Mouse (Mus musculus) R1 (cell line): ENCODE results near the gene Krt17.
"Not testable (repeated sequence)": the region's sequence is repeated elsewhere in the genome, so short reads cannot be mapped to it uniquely, and the experiment has no call there.

Experiments used
- DNase-seq: peaks from one replicate; pipeline ENCODE4 v3.0.0-alpha.2; 2018; ENCODE audit warnings: low read depth, low spot score

The Krt17 gene

DNA sequence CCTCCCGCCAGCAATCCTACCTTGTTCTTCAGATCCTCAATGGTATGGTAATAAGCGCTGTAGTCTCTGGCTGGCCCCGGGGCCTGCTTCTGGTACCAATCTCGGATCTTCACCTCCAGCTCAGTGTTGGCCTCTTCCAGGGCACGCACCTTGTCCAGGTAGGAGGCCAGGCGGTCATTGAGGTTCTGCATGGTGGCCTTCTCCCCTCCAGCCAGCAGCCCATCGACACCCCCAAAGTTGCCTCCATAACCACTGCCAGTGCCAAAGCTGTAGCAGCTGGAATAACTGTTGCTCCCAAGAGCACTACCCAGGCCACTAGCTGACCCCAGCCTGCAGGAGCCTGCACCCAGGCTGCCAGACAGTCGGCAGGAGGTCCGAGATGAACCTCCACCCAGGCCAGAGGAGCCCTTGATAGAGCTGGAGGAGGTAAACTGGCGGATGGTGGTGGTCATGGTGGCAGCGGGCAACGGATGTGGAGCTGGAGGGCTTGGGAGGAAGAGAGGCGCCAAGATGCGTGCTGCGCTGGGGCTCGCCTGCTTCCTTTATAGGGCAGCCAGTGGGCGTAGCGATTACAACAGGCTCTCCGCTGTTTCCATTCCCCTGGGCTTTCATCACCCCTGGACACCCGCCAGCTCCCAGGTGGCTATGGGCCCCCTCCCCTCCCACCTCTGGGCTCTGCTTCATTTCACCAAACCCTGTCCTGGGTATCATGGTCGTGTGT lies at the start of gene Krt17:
TSS of gene Krt17 (minus strand) at position 516 of the 721 bp plus-strand sequence.
- peak; percentile 33 for DNase-seq

DNA sequence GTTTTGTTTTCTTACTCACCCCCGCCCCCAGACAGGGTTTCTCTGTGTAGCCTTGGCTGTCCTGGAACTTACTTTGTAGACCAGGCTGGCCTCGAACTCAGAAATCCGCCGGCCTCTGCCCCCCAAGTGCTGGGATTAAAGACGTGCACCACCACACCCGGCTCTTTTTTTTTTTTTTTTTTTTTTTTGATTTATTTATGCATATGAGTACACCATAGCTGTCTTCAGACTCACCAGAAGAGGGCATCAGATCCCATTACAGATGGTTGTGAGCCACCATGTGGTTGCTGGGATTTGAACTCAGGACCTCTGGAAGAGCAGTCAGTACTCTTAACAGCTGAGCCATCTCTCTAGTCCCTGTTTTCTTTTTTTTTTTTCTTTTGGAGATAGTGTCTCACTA lies 47.8 kb upstream of the Krt17 start:
- not testable (repeated sequence) for DNase-seq

DNA sequence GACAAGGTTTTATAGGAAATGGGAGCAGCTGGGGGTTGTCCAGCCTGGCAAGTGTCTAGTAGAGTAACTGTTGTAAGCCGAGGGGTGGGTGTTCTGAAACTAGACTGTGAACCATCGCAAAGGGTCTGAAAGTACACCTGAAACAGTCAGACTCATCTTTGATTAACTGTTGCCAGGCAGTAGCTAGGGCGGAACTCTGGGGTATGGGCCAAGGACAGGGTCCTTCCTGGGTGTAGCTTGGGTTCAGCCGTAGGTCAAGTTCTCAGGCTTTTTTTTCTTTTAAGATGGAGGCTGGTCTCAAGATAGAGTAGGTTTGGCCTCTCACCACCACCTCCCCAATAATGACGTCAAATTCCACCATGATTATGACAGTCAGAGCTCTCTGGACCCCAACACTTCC lies 47.1 kb upstream of the Krt17 start:
- peak; percentile 83 for DNase-seq

GRCm38 (mm10) chr11:100301292-100301691 lies 40.5 kb upstream of the Krt17 start:
- no peak for DNase-seq

- DNase-seq = peak; percentile 74
Observed at GRCm38 (mm10) chr11:100300293-100300692, 39.5 kb upstream of the Krt17 start.

DNA sequence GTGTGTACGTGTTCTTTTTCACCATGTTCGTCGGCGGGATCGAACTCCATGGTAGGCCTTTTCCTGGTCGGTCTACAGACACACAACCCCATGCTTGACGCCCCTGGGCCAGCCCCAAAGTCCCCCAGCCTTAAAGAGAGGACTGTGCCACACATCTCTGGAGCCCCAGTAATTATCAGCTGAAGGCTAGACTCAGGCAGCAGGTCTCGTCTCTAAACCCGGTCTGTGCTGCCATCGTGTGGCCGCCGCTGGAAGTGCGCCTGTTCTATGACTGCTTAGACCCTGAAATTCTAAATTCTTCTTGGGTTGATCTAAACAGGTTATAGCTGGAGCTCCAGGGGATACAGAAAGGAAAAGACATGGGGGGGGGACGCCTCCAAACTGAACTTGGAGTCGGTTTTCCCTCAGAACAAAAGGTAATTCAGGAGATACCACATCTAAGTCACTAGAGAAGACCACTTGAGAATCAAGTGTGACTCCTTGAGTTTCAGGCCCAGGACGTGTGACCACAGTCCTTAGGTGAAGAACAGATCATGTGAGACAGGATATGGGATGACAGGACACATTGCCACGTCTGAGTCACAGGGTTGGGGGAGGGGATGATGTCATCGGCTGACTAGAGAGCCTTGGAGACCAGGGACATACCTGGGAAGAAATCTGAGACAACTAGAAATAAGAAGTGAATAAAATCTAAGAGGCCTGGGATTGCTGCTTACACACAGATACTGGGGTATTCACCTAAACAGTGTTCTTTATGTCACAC lies 37.6 kb upstream of the Krt17 start:
- DNase-seq = peak; percentile 77

DNA sequence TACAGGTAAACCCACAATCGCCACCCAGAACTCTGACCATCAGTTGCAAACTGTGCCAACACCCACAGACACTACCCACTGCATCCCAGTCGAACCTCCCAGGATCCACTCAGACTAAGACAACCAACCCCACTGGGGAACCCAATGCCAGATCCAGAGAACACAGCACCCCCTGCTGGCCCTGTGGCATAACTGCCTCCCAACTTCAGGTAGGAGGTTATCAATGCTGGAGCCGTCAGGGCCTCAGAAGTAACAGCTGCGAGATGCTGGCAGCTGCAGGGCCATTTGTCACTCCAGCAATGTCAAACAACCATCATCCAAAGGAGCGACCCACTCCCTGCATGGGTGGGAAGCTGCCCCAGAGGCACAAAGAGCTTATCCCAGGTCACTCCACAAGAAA lies 37.0 kb upstream of the Krt17 start:
- DNase-seq = peak; percentile 78

DNA sequence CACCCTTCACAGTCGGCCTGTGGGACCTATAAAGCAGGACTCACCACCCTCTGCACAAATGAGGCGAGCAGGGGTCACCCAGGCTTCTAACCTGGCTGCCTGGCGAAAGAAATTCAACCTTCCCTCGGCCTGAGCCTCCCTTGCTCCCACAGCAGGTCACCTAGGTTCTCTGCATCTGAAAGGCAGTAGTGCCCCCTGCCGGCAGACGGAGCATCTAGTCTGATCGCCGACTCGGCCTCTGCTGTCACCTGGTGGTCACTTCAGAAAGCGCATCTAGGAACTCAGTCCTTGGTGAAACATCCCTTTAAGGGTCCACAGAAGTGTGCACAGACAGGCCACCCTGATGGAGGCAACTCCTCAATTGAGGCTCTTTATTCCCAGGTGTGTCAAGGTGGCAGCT lies 34.5 kb upstream of the Krt17 start:
- peak; percentile 90 for DNase-seq

GRCm38 (mm10) chr11:100292884-100293283 lies 32.1 kb upstream of the Krt17 start:
- no peak for DNase-seq

DNA sequence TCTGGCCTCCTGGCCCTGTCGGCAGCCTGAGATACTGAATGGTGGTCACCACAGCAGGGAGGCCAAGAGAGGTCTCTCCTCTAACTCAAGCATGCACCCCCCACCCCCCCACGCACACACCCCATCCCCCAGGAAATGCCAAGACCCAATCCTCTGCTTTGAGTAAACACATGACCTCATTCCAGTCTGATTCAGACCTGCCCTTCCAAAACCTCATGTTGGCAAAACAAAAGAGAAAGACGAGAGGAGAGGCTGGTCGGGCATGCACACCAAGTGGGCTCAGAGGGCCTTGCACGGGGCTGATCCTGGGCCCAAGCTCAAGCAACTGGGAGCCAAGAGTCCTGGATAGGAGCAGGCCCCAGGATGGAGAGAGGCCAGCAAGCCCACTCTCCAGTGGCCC lies 29.4 kb upstream of the Krt17 start:
- DNase-seq = no peak

DNA sequence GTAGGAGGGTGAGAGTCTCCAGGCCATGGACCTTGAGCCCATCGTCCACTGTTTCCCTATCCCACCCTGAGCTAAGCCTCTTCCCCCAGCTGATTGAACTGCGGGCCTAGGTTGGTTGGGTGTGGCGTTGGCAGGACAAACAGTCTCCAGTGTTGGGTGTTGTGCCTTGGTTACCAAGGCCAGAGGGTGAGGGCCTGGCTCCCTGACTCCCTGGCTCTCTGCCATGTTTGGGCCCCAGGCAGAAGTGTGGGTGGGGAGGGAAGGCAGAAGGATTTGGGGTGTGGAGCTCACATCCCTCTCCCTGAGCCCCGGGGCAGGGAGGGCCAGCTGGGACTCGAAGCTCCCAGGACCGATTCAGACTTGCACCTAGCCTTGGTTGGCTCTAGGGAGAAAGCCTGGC lies 28.1 kb upstream of the Krt17 start:
- no peak for DNase-seq

- DNase-seq = no peak
Observed at GRCm38 (mm10) chr11:100287024-100287423, 26.2 kb upstream of the Krt17 start.

- DNase-seq = peak; percentile 84
Observed at GRCm38 (mm10) chr11:100284988-100285387, 24.2 kb upstream of the Krt17 start.

GRCm38 (mm10) chr11:100282549-100282948 lies 21.7 kb upstream of the Krt17 start:
- peak; percentile 85 for DNase-seq

- peak; percentile 93 for DNase-seq
Observed at GRCm38 (mm10) chr11:100281596-100282544, 21.0 kb upstream of the Krt17 start.

DNA sequence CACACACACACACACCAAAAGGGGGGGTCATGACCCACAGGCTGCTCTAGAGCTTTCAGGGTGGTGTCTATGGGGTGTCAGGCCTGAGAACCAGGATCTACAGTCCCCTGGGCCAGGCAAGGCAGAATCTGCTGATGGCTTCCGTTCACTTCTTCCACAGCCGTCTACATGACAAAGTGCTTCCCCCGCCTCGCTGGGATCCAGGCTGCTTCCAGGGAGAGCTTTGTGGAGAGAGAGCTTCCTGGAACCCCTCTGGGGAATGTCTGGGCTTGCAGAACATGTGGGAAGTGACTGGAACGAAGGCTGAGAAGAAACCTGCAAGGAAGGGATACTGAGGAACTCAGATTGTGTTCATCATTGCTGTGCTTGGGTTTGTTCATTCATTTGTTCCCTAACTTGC lies 17.9 kb upstream of the Krt17 start:
- DNase-seq = peak; percentile 70

DNA sequence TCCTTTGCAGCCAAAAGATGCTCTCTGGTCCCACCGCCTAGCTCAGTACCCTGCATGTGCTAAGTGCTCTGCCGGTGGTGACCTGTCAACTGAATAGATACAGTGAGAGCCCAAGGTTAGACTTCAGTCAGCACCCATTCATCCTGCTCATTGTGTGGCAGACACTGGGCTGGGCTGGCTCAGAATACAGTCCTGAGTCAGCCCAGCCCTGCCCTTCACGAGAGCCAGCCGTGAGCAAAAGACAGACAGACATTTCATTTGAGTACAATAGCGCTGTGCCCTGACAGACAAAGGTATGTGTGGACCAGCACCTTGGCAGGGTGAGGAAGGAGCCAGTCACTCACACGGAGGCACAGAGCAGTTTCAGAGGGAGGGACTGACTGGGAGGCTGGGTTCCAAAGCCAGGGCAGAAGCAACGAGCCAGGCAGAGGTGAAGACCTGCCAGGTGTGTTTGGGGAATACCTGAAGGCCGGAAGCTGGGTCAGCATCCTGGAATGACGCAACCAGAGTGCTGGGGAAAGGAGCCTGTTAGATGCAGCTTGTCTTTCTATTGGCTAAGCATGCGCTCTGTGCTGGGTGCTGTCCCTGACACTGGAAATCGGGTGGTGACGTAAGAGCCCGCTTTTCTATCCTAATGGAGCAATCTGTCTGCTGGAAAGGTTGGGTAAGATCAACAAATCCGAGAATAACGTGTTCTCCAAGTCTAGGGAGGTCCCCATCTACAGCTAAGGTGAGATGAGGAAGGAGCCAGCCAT lies 17.1 kb upstream of the Krt17 start:
- DNase-seq = peak; percentile 69

DNA sequence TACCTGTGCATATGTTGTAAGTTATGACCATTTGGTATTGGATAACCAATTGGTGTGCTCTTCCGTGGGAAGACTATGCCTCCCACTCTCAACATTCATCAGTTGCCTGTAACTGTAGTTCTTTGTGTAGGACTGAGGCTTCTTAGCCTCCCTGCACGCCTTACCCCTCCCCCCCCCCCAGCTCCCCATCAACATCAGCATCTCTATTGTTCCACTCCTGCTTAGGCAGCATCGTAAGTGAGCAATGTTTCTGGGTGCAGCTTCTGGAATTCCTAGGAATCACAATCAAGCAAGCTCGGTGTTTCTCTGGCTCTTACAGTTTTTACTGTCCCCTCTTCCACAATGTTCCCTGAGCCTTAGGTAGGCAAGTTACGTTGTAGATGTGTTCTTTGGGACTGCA lies 14.6 kb upstream of the Krt17 start:
- peak; percentile 95 for DNase-seq

- DNase-seq = peak; percentile 96
Observed at GRCm38 (mm10) chr11:100274719-100275118, 13.9 kb upstream of the Krt17 start.

GRCm38 (mm10) chr11:100271878-100272277 lies 11.0 kb upstream of the Krt17 start:
- DNase-seq = no peak

DNA sequence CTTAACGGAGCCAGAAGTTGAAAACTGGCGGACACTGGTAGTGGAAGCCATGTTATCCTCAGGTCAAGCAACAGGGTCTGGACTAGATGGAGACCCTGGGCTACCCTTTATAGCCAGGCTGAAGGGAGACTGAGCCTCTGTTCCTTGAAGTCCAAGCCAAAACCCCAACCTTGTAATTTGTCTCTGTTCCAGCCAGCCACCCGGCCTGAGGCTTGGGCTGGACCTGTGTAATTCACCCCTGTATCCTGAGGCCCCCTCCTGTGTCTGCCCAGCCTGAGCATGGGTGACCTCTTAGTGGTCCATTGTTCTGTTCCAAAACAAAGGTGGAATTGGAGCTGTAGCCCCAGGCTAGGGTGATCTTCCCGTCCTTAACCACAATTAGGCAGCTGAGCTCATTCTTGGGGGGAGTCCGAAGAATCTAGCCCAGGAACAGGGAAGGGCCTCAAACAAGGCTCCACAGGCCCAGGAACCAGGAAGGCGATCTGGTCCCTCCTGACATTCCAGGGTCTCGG lies 9.0 kb upstream of the Krt17 start, which contains the start of gene Krt42:
TSS of gene Krt42 (minus strand) at position 51 of the 512 bp plus-strand sequence.
- DNase-seq = no peak
